Mouse (Mus musculus): ENCODE measurements at regions not wholly inside any gene's neighbourhood (a gene's known extent, or its start where the extent isn't known, plus 50 kb on each side); places are given as distances from the start of the nearest gene placed in this dataset.
"Not testable (repeated sequence)": the region's sequence is repeated elsewhere in the genome, so short reads cannot be mapped to it uniquely, and the experiment has no call there.

DNA sequence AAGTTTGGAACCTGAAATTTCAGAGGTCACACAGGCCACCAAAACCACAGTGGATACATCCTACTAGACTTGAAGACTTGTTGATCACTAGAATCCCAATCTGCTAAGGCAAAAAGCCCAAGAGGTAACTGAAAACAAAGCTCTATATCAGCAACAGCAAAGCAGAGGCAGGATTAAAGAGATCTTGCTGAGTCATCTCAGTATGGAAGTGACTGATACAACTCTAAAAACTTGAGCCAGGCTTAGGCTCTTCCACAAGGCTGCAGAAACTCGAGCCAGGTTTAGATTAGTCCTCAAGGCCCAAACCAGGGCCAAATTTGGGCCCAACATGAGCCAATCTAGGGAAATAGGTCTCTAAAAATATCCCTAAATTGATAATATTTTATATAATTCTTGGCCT, 56.2 kb downstream of the Speer3 start:
- no peak for DNase-seq (ENCODE audit: low read depth, low spot score)

DNA sequence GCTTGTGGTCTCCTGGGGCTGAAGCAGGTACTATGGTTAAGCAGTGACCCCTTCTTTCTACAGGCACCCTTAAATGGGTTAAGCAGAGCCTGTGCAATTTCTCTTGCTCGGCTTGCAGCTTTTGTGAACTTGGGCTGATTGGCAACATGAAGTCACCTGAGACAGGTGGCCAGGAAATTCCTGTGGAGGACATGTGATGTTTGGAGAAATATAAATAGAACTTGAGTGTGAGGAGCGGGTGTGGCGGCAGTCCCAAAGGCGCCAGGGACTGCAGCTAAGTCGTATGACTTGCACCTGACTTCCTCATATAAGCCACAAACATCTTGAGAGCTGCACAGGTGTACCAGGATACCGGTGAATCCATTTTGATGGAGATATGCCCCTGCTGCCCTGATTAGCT, 88.8 kb downstream of the Speer3 start:
- not testable (repeated sequence) for DNase-seq (ENCODE audit: low read depth, low spot score)

DNA sequence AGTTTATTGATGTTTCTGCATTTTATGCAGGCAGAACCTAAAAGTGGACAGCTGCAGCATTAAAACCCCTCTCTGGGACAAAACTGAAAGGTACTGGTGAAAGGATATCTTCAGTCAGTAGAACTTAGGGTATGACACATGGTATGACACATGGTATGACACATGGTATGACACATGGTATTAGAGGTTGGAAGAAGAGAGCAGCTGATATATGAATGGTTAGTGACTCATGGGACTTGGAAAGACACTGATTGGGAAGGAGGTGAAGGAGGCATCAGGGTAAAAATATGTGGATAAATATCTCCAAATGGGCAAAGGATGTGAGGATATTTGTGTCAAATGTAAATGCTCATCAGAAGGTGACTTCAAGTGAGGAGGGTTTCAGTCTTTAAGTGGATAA, 97.0 kb downstream of the Speer3 start:
- DNase-seq (ENCODE audit: low read depth, low spot score): peak; percentile 1

- no peak for DNase-seq (ENCODE audit: low read depth, low spot score)
Measured at GRCm38 (mm10) chr5:13908257-13908656, 116.8 kb upstream of the Sema3e start.

DNA sequence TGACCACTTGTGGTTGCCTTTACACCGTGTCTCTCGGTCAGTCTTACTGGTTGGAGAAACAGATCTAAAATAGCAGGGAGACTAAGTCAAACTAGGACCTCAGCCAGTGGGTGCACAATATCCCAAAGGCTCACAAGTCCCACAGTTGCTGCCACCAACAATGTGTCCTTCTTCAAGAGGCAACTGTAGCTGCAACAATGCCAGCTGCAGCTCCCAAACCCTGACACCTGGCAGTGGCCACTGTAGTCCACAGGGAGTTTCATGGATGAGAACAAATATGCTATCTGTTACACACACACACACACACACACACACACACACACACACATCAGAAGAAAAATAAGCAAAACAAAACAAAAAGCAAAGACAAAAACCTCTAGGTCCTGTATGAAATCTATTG, 107.7 kb upstream of the Sema3e start:
- no peak for DNase-seq (ENCODE audit: low read depth, low spot score)

GRCm38 (mm10) chr5:13922295-13922694, 102.8 kb upstream of the Sema3e start:
- no peak for DNase-seq (ENCODE audit: low read depth, low spot score)

DNA sequence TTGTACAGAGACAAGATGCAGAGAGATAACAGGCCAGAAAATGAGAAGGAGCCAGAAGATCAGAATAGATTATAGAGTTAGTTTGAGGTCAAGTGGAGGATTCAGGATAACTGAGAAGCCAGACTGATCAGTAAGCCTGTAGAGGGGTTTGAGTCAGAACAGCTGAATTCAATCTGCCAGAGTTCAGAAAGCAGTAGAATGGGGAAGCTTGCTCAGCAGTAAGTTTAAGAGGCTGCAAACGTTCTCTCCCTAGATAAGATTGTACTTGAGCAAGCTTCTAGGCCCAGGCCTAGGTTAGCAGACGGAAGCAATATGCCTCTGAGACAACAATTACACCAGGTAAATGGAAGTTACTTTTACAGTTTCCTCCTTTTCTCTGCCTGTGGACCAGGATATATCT, 94.1 kb upstream of the Sema3e start:
- DNase-seq (ENCODE audit: low read depth, low spot score): no peak

DNA sequence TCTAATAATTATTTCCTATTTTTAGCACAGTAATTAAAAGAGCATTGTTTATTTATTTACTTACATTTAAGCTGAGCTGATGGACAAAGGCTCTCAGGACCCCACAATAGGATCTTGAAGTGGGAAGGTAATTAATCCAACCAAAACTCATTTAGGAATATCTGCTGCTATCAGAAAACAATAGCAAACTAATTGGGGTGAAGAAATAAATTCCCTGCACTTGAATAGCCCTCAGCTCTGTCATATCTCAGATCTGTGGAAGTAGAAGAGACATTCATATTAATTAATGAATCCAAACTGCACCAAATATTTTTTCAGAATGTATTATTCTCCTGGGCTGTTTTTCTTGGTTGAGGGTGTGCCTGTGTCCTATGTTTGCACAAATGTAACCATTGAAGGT, 73.7 kb upstream of the Sema3e start:
- DNase-seq (ENCODE audit: low read depth, low spot score): no peak

- no peak for DNase-seq (ENCODE audit: low read depth, low spot score)
Measured at GRCm38 (mm10) chr5:13955616-13956015, 69.5 kb upstream of the Sema3e start.

- no peak for DNase-seq (ENCODE audit: low read depth, low spot score)
Measured at GRCm38 (mm10) chr5:13959575-13959974, 65.5 kb upstream of the Sema3e start.

DNA sequence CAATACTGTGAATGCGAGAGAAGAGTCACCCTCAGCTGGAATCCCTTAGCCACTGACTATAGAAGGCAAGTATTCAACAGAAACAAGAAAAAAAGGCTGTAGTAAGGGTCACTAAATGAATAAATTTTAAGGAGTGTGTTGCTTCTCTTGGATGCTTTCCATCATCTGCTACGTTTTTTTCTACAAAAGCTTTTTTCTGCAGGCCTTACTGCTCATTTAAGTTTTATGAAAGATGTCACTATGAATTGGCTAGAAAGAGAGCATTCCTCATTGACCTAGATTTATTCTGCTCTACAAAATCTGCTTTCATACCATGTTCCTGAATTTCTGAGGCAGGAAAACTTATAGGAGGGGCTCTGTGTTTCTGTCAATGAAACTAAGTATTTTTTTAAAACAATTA, 59.2 kb upstream of the Sema3e start:
- DNase-seq (ENCODE audit: low read depth, low spot score): no peak

DNA sequence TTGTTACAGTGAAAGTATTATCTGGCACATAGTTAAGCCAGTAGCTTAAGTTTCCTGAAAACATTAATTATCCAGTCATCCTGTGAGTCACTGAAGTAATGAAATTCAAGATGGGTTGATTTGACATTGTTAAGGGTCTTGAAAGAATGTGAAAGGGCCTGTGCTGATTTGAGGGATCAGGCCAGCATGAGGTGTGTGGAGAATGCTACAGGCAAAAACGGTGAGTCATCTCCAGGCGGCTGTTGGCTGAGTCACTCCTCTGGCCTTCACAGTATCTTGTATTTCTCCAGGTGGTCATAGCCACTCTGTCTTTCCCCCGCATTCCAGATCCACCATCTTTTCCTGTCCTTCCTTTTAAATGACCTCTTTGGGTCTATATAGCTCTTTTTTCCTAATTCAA, 50.4 kb upstream of the Sema3e start:
- DNase-seq (ENCODE audit: low read depth, low spot score): peak; percentile 43
